Mouse (Mus musculus) ovary, adult 18-20 months (tissue): ENCODE results near the gene Uggt2.
A peak's percentile ranks its signal among the peaks of the same experiment; 100 is the strongest.

Experiments used
- DNase-seq: peaks from one replicate; pipeline ENCODE4 v3.0.0; 2022; ENCODE audit warnings: low spot score, mixed read lengths

Gene Uggt2

DNA sequence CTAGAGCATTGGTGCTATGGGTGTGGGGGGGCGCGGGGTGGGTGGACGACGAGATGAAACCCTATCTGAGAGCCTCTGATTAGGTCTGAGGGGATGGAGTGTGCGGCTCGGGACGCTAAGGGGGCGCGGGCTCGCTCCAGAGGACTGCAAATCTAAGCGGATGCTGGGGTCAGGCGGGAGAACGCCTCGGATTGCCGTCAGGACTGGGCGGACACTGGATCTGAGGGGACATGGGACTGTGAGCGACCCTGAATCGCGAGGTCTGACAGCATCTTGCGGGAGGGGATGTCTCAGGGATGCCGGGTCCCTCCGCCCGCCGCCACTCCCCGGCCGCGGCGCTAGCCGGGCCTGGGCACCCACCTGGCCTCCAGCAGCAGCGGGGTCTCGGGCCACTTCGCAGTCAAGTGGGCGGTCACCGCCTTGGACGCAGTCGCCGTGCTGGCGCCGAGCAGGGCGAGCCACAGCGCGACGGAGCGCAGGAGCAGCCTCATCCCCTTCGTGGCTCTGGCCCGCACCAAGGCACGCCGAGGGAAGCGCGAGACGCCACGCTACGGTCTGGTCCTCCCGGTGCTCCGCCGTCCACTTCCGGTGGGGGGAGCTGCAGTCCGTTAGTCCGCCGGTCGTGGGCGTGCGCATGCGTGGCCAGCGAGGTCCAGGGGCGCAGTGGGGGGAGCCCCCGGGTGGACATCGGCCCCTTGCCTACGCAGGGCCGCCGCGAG is at the start of gene Uggt2:
Gene Uggt2 (minus strand): TSS at position 580 of the 719 bp plus-strand sequence.
- peak; percentile 73 for DNase-seq

DNA sequence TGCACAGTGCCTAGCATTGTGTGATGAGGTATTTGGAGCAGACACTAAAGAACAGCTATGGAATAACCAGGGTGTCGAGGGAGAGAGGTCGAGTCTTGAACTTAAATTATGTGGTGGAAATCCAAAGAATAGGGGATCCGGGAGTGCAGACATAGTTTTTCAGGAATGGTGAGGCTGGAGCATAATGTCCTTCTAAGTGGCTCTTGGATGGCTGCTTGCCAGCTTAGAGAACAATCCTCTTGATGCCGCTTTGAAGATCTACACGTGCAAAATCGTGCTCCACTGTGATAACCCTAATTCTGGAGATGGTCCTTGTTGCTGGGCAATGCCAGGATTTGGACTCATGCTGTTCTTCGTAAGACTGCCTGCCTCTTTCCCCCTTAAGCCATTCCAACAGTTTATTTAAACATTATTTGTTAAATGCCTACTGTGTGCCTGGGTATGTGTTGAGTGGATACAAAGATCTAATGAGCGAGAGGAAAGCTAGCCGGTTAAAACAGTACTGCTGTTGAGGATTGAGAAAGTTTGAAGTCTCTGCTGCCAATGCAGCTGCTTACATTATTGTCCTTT is 40.2 kb upstream of the Uggt2 start:
- no peak for DNase-seq

DNA sequence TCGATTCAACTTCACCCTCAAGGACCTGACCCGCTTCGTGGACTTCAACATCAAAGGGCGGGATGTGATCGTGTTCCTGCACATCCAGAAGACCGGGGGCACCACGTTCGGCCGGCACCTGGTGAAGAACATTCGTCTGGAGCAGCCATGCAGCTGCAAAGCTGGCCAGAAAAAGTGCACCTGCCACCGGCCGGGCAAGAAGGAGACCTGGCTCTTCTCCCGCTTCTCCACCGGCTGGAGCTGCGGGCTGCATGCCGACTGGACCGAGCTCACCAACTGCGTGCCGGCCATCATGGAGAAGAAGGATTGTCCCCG is 39.5 kb upstream of the Uggt2 start:
- no peak for DNase-seq

DNA sequence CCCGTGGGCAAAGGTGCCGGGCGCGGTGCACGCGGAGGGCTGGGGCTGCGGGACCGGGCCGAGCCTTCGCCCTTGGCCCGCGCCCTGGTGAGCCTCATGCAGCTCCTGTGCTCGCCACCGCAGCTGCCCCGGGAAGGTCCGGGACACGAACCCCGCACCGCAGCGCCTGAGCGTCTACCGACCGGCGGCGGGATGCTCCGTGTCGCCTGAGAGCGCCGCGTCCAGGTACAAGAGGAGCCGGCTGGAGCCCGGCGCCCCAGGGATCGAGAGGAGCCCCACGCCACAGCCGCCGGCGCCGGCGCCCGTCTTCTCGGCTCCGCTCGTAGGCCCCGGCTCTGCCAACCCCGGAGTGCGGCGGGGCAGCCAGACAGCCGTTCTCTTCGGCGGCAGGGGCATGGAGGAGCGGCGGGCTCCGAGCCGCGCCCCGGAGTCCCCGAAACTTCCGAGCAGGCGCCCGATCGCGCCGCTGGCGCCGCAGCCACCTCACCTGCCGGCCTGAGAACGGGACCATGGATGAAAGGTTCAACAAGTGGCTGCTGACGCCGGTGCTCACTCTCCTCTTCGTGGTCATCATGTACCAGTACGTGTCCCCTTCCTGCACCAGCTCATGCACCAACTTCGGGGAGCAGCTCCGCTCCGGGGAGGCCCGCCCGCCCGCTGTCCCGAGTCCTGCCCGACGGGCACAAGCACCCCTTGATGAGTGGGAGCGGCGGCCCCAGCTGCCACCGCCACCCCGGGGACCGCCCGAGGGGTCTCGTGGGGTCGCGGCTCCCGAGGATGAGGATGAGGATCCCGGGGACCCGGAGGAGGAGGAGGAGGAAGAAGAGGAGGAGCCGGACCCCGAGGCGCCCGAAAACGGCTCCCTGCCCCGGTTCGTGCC is 38.9 kb upstream of the Uggt2 start, which contains the start of gene Hs6st3:
Gene Hs6st3 (plus strand): TSS at position 436 of the 880 bp plus-strand sequence.
- no peak for DNase-seq

DNA sequence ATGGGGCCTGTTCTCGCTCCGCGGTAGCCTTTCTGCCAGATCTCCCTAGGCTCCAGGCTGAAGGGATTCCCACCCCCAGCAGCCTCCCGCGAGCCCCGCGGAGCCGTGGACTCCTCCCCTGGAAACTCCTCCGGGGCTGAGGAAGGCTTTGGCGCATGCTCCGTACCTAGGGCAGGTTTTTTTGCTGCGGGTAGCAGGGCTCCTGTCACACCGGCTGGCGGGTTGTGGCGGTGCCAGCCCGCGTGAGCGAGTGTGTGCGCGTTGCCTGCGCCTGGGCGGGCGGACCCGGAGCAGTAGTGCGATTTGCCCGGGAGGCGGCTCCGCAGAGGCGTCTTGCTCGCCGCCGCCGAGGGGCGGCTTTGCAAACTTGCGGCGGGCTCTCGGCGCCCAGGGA is 38.3 kb upstream of the Uggt2 start:
- peak; percentile 24 for DNase-seq

DNA sequence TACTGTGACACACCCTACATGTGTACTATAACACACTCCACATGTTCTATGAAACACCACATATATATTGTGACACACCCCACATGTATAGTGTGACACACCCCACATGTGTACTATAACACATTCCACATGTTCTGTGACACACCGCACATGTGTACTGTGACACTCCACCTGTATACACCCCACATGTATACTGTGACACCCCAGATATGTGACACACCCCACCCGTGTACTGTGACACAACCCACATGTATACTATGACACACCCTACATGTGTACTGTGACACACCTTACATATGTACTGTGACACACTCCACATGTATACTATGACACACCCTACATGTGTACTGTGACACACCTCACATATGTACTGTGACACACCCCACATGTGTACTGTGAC is 28.1 kb upstream of the Uggt2 start:
- DNase-seq, result no peak

DNA sequence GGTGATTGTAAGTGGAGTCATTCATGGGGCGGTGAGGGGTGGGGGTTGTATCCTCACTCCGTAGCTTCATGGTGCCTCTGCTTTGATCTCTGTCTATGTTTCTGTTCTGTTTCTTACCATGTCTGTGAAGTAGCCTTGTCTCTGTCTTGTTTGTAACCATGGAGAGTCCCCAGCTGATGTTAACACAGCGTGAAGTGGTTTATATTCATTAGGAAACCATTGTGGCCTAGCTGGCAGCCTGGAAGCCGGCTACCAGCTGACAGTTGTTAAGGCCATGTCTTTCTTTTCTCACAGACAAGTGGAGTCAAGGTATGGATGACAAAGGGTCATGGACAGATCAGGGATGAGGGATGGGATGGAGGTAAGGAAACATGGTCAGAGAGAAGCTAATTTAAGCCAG is 26.6 kb upstream of the Uggt2 start:
- no peak for DNase-seq

DNA sequence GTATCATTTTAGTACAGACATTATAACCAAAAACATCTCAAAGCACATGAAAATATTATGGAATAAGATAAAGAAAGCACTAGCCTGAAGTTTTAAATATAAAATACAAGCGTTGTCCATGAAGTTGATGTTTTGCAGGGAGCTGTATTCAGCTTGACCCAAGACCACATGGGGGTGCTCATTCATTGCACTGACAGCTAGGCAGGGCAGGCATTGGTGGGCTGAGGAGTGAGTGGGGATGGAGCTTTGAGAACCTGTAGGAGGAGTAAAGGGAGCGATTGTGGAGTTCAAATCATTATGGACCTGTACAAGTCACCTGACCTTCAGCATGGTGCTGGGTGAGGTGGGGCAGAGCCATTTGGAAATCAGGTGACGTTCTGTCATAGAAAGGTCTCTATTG is 24.8 kb upstream of the Uggt2 start:
- DNase-seq, result no peak

DNA sequence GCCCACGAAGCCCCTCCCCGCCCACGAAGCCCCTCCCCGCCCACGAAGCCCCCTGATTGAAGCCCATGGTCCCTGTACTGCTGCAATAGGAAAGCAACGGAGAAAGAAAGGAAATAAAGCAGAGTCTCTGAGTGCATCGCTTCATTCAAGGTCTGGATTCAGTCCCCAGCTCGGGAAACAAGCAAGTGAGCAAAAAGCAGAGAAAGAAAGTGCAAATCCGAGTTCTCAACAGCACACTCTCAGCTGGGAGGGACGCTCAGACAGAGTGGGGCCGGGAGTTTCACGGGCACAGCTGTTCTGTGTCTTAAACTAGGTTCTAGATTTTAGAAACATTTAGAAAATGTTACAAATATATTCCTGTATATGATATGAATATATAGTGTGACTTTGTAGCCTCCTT is 24.4 kb upstream of the Uggt2 start:
- no peak for DNase-seq

DNA sequence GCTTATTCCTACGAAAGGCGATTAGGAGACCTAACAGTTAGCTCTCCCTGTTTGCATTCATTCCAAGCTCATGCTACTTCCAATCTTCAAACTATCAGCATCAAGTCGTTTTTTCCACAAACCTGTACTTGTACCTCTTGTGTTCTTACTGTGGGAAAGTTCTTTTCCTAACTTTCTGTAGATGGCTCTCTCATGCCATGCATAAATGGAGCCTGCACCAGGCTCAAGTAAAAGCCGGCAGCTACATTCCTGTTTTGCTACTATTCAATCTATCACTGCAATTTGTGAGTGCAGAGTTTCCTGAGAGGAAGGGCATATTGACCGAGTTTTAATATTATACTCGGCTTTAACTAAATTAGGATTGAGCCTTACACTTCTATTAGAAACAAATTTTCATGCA is 13.3 kb upstream of the Uggt2 start:
- DNase-seq, result no peak

DNA sequence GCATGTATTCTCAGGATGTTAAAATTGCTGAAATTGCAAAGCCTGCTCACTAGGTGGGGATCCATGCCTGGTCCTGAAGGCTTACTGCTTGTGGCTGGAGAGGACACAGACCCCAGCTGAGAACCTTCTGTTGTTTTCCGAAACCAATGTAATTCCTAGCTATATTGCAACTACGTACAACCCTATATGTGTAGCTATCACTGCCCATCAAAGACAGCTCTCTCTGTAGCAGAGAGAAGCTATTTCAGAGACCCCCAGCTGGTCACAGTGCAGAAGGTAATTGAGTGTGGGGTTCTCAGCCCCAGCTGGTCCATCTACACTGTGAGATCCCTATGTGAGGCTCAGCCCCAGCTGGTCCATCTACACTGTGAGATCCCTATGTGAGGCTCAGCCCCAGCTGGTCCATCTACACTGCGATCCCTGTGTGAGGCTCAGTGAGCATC is 10.6 kb upstream of the Uggt2 start:
- DNase-seq, result no peak

DNA sequence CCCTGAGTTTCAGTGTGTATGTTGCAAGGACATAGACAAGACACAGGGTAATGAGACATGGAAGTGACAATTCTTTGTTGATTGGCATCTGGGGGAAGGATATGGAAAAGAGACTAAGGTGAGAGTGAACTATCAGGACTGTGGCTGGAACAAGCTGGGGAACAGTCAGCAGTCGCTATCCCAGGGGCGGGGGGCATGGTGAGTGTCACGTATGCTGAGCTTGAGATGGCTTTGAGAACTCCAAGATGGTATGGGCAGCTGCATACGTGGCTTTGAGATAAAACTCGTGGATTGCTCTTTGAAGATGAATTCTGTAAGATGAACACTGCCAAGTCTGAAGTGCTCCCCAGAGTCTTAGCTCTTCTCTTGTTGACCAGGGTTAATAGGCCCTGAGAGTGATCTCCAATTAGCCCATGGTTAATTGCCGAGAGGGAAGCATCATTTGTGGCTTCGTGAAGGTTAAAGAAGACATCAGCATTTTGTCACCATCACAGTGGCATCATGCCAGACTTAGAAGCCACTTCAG is 9.6 kb upstream of the Uggt2 start:
- no peak for DNase-seq

DNA sequence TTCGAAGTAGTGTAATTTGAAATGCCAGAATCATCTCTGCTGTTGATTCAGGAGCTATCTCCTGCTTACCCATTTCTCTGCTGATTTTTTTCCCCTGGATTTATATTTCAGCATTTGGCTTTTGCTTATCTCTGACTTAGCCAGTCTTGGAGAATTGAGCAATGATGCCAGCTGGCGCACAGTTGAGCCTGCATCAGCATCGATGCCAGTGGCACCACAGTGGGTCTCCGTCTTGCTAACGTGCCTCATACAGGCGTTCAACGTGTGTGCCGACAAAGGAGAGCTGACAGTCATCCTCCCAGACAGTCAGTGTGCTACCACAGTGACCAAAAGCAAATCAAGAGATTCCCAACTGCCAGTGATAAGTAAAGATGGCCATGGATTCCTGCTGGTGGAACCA is 8.4 kb upstream of the Uggt2 start:
- DNase-seq, result no peak

DNA sequence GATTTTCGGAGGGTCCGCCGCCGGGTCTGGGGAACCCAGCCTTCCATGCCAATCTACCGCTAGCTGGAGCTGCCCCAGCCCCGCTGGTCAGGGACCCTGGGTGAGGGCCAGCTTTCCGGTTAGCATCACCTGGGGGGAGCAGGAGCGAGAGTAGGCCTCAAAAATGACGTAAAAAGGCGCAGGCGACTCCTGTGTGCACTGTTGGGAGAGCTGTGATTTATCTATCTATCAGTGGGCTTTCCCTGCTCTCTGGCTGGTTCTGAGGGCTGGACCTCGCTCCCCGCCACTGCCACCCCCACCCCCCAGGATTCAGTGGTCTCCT is 301 bp upstream of the Uggt2 start:
- no peak for DNase-seq

DNA sequence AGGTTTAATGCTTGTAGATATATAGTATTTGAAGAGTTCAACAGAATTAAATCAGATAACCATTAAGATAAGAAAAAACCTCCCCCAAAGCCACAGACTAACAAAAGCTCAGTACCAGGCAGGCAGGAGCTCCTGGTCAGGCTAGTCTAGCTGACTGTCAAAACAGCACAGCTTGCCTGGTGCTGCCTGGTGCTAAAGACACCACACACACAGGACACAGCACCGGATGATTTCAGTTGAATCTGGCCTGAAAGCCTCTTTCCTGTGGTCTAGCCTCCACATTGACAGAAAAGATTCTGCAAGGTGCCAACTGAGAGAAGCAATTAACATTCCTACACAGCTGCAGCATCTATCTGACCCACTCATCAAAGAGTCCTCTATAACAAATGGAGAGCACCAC is 37.4 kb downstream of the Uggt2 start:
- DNase-seq, result no peak

DNA sequence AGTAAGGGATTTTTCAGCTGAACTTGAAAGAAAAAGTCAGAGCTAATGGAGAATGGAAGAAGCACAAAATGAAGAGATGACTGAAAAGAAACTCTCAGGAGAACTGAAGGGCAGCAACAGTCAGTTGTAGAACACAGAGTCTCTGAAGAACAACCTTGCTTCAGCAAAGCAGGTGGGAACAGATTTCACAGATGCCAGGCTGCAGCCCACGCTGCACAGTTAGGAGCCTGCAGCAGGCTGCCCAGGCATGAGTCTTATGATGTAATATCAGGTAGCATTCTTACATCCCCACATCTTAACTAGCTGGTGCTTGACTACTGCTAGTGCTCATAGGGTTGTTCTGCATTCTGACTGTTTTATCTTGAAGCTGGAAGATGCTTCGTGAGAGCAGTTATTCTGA is 38.5 kb downstream of the Uggt2 start:
- DNase-seq, result no peak

DNA sequence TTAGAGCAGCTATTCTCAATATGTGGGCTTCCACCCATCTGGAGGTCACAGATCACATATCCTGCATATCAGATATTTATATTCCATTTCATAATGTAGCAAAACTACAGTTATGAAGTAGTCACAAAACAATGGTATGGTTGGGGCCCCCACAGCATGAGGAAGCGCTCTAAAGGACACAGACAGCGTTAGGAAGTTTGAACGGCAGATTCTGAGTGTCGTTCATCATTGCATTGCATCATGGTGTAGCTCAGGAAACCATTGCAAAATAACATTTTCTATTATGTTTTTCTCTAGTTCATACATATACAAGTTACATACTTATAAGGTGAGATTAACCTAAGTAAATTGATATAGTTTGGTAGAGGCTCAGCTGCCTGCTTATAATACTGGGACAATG is 42.2 kb downstream of the Uggt2 start:
- DNase-seq, result no peak

DNA sequence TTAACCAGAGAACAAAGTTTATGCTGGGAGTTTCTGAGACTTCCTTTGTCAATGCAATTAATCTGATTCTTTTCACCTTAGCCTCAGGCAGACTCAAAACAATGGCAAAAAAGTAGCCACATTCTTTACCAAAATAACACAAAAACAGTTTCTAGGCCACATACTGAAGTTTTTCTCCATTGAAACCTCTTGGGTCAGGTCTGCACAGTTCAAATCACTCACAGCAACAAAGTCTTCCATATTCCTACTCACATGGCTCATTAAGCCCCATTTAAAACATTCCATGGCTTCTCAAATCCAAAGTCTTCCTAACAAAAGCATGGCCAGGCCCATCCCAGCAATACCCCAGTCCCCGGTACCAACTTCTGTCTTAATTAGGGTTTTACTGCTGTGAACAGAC is 46.3 kb downstream of the Uggt2 start:
- DNase-seq, result no peak

DNA sequence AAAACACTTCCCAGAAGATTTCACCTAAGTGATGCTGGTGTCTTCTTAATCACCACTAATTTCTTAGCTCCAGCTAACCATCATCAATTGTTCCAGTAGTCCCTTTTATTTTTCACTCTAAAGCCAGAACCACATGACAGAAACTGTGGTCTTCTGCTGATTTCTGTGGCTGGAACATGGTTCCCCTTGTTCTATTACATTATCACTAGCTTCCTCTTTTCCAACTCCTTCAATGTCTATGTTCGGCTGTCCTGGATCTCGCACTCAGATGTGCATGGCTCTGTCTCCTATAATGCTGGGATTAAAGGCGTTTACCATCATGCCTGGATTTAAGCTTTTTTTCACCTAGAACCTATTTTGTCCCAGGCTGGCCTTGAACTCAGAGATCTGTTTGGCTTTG is 46.9 kb downstream of the Uggt2 start:
- no peak for DNase-seq

DNA sequence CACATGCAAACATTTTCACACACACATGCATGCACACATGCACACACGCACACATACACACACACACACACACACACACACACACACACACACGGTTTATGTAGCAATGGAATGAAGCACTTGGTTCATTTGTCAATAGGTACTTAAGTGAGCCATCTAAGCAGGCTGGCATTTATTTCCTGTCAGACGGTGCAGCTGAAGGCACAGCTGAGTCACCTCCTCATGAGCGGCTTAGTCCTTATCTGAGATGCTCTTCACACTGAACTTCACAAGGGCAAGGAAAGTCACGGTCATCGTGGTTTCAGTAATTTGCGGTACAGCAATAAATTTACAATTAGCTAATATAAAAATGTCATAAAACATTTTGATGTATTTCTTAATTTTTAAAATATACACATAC is 55.5 kb downstream of the Uggt2 start:
- DNase-seq, result no peak

DNA sequence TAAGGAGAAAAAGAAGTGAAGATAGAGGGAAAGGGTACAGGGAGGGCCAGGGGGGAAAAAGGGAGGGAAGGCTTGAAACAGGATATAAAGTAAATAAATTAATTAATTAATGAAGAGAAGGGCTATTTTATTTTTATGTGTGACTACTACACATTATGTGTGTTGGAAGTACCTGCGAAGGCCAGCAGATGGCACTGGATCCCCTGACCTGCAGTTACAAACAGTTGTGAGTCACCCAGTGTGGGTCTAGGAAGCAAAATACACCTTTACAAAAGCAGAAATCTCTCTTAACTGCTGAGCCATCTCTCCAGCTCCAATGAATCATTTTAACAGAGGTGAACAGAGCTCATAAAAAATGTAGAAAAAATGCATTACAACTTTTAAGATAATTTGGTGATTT is 59.0 kb downstream of the Uggt2 start:
- no peak for DNase-seq

DNA sequence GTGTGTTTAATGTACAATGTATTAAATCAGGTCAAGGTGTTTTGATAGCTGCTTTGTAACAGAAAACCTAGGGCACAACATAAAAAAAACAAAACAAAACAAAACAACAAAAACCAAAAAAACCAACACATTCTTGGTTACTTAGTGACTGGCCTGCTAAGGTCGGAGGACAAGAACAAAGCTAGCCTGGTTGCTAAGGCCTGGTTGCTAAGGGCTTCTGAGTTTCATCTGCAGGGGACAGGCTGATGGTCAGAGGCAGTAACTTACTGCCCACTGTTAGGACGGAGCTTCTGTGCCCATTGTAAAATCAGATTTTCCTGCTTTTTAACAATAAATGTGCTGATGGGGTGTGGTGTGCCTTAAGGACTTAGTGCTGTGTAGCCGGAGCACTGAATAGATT is 61.5 kb downstream of the Uggt2 start:
- DNase-seq, result no peak

DNA sequence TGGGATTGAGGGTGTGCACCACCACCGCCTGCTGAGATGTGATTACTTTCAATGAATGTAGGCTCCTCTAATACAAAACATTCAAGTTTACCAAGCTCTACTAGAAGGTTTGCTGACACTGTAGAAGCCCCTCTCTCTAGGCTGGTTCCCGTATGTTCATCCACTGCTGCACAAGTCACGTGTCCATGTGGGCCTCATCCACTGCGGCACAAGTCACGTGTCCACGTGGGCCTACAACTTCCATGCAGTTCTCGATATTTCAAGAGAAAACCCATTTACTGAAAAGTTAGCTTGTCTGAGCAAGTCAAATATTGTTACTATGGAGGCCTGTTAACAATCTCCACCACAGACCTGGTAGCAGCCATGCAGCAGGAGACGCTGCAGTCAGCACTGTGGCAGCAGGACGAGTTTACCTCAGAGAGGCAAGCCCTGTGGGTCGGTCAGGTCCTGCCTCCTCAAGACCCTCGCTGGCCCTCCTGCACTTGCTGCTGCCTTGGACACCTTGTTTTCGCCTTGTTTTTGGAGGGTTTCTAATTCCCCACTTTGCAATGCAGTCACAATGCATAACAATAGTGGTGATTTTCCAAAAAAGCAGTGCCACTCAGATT is 62.0 kb downstream of the Uggt2 start:
- no peak for DNase-seq
